Mouse (Mus musculus): ENCODE results near the gene Lin52. TPM values are rescaled to one million over a fixed set of nuclear protein-coding genes. Genes with fewer than 3 reads are reported as not detected.
A peak's percentile ranks its signal among the peaks of the same experiment; 100 is the strongest.
"Not testable (repeated sequence)": the region's sequence is repeated elsewhere in the genome, so short reads cannot be mapped to it uniquely, and the experiment has no call there.

Gene Lin52
- polyA plus RNA-seq, 1 experiment from 2014 or later: 35.0 TPM

DNA sequence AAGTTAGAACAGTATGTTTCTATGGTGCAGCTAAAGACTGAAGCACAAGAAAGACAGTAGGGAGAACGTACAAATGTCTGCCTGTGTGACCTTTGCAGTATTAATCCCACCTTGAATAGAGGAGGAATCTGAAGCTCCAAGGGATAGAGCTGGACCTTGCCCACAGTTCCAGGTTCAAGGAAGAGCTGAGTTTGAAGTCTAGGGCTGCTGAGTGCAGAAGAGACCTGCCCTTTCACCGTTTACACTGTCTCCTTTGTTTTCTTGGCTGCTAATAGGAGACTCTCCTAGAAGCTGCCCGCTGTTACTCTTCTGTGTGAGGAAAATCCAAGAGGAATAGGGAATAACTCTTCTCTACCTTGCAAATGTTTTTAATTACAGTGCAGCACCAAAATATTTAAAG is 72.5 kb downstream of the Lin52 start:
- Histone ChIP-seq H3K4me2 (ENCODE audit: low read depth, low read length) (no peak overlapping the region), H3K4me1 (ENCODE audit: control insufficient read depth, insufficient read depth, low read length) (peaks cover 2% of the 10 kb centered on the region; the same call in 1 of the 2 replicates), H3K27ac (ENCODE audit: low read depth, low read length) (no peak overlapping the region), H3K9ac (replicated peaks; ENCODE audit: low read depth, low read length) (no peak overlapping the region), H3K4me3 (ENCODE audit: low read depth, low read length) (no peak overlapping the region), H3K27me3 (ENCODE audit: control insufficient read depth, insufficient read depth, low read length) (peaks cover 2% of the 10 kb centered on the region; the same call in 1 of the 2 replicates), H3K36me3 (ENCODE audit: control insufficient read depth, insufficient read depth, low read length) (no peaks in the 10 kb centered on the region), H3K9me3 (ENCODE audit: control insufficient read depth, low read length) (no peaks in the 10 kb centered on the region)
- 59% methylated on average over 3 of the region's 3 CpGs for WGBS
- no peak for ATAC-seq (ENCODE audit: low read depth)

DNA sequence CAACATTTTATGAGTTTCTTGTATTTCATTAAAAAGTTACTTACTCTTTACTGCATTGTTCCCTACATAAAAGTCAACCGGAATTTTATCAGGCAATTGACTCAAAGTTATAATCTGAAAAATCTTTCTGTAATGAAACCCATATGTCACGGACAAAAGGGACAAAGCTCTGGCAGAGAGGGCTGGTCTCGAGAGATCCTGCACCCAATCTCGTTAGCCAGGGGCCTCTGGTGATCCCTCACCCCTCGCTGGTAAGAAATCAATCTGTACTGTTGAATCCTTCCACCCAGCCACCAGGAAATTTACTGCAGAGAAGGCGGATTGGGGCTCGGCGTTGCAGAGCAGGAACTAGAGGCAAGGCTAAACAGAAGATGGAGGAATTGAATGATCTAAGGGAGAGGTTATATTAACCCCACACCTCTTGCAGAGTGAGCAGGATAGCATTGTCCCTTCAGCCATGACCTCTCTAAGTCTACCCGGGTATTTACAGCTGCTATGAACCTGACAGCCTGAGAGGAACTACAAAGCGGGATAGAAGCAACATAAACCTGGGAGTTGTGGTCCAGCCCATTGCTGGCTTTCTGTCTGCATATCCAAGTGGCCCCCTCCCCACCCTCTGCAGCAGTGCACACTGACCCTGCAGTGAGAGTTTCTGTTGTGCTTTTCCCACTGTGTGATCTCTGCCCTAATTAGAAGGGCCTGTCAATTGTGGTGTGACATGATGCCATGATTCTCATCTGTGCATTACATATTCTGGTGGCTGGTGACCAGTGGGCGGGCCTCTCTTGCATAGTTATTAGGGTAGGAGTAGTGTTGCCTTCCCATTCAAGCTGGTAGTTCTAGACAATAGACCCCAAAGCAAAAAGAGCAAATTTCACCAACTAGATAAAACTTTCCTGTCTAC is 73.2 kb downstream of the Lin52 start:
- peaks cover 2% of the 10 kb centered on the region; the same call in 1 of the 2 replicates for H3K27me3 ChIP-seq (ENCODE audit: control insufficient read depth, insufficient read depth, low read length)
- H3K4me3 ChIP-seq (ENCODE audit: low read depth, low read length): no peak overlapping the region
- no peaks in the 10 kb centered on the region for H3K36me3 ChIP-seq (ENCODE audit: control insufficient read depth, insufficient read depth, low read length)
- no peak overlapping the region for H3K9ac ChIP-seq (replicated peaks; ENCODE audit: low read depth, low read length)
- WGBS: 58% methylated on average over 11 of the region's 11 CpGs
- no peak for ATAC-seq (ENCODE audit: low read depth)
- peaks cover 2% of the 10 kb centered on the region; the same call in 1 of the 2 replicates for H3K4me1 ChIP-seq (ENCODE audit: control insufficient read depth, insufficient read depth, low read length)
- no peaks in the 10 kb centered on the region for H3K9me3 ChIP-seq (ENCODE audit: control insufficient read depth, low read length)
- H3K4me2 ChIP-seq (ENCODE audit: low read depth, low read length): no peak overlapping the region
- H3K27ac ChIP-seq (ENCODE audit: low read depth, low read length): no peak overlapping the region

- WGBS: 88% methylated on average over 12 of the region's 12 CpGs
- no peak overlapping the region for H3K4me2 ChIP-seq (ENCODE audit: low read depth, low read length)
- H3K9me3 ChIP-seq (ENCODE audit: control insufficient read depth, low read length): no peaks in the 10 kb centered on the region
- peaks cover 2% of the 10 kb centered on the region; the same call in 1 of the 2 replicates for H3K27me3 ChIP-seq (ENCODE audit: control insufficient read depth, insufficient read depth, low read length)
- no peak for ATAC-seq (ENCODE audit: low read depth)
- no peak overlapping the region for H3K4me3 ChIP-seq (ENCODE audit: low read depth, low read length)
- no peaks in the 10 kb centered on the region for H3K36me3 ChIP-seq (ENCODE audit: control insufficient read depth, insufficient read depth, low read length)
- no peak overlapping the region; the same call in 1 of the 2 replicates for H3K27ac ChIP-seq (ENCODE audit: low read depth, low read length)
- no peak overlapping the region for H3K9ac ChIP-seq (replicated peaks; ENCODE audit: low read depth, low read length)
- peaks cover 2% of the 10 kb centered on the region; the same call in 1 of the 2 replicates for H3K4me1 ChIP-seq (ENCODE audit: control insufficient read depth, insufficient read depth, low read length)
Observed at GRCm38 (mm10) chr12:84525422-84525821, 74.2 kb downstream of the Lin52 start.

GRCm38 (mm10) chr12:84530426-84530825 is 79.2 kb downstream of the Lin52 start:
- Histone ChIP-seq H3K27ac (ENCODE audit: low read depth, low read length) (no peak overlapping the region), H3K4me2 (ENCODE audit: low read depth, low read length) (no peak overlapping the region), H3K27me3 (ENCODE audit: control insufficient read depth, insufficient read depth, low read length) (peaks cover 7% of the 10 kb centered on the region; the same call in 1 of the 2 replicates), H3K9me3 (ENCODE audit: control insufficient read depth, low read length) (no peaks in the 10 kb centered on the region), H3K9ac (replicated peaks; ENCODE audit: low read depth, low read length) (no peak overlapping the region), H3K4me3 (ENCODE audit: low read depth, low read length) (no peak overlapping the region), H3K36me3 (ENCODE audit: control insufficient read depth, insufficient read depth, low read length) (no peaks in the 10 kb centered on the region), H3K4me1 (ENCODE audit: control insufficient read depth, insufficient read depth, low read length) (peaks cover 11% of the 10 kb centered on the region)
- no peak for ATAC-seq (ENCODE audit: low read depth)
- WGBS: 94% methylated on average over 5 of the region's 5 CpGs

DNA sequence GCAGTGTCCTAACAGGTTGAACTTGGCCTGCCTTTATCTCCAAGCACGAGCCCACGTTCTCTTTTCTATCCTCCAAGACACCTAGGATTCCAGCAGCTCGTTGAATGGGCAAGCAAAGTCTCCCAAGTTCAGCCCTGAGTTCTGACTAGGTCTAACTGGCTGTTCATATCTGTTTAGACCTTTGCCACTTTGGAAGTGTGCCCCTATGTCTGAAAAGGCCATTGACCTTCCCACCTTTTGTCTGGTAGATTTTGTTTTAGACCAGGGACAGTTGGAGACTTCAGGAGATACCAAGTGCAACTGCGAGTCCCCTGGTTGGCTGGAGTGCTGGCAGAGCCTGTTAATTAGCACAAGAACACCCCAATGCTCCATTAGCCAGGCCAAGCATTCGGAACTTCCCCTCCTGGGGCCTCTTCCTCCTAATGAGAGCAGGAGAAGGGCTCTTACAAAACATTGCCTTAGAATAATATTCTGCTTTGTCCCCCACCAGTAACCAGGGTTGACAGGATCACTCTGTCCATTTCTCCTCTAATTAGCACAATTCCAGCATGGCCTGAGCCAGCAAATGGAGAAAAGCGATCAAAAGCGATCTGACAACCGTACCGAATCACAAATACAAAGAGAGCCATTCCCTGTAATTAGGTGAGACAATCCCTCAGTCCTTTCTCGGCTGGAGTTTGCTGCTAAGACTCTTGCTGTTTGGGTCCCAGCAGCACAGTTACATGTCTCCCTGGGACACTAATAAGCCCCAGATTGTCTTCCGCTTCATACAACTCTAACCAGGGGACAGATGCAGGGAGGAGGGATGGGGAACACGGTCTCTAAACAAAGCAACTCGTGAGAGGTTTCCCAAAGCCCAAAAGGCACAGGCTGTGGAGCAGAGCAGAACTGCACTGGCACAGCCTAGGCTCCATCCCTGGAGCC is 80.9 kb downstream of the Lin52 start:
- H3K27me3 ChIP-seq (ENCODE audit: control insufficient read depth, insufficient read depth, low read length): peaks cover 8% of the 10 kb centered on the region; the same call in 1 of the 2 replicates
- H3K9ac ChIP-seq (replicated peaks; ENCODE audit: low read depth, low read length): no peak overlapping the region
- H3K36me3 ChIP-seq (ENCODE audit: control insufficient read depth, insufficient read depth, low read length): no peaks in the 10 kb centered on the region
- 27% methylated on average over 13 of the region's 13 CpGs for WGBS
- peaks cover 8% of the 10 kb centered on the region for H3K4me1 ChIP-seq (ENCODE audit: control insufficient read depth, insufficient read depth, low read length)
- no peaks in the 10 kb centered on the region for H3K9me3 ChIP-seq (ENCODE audit: control insufficient read depth, low read length)
- no peak overlapping the region for H3K27ac ChIP-seq (ENCODE audit: low read depth, low read length)
- no peak overlapping the region for H3K4me3 ChIP-seq (ENCODE audit: low read depth, low read length)
- peak; percentile 76 for ATAC-seq (ENCODE audit: low read depth)
- no peak overlapping the region for H3K4me2 ChIP-seq (ENCODE audit: low read depth, low read length)

GRCm38 (mm10) chr12:84532830-84533199 is 81.6 kb downstream of the Lin52 start:
- no peak overlapping the region for H3K4me3 ChIP-seq (ENCODE audit: low read depth, low read length)
- H3K4me1 ChIP-seq (ENCODE audit: control insufficient read depth, insufficient read depth, low read length): peaks cover 8% of the 10 kb centered on the region
- peaks cover 8% of the 10 kb centered on the region; the same call in 1 of the 2 replicates for H3K27me3 ChIP-seq (ENCODE audit: control insufficient read depth, insufficient read depth, low read length)
- H3K4me2 ChIP-seq (ENCODE audit: low read depth, low read length): no peak overlapping the region
- no peaks in the 10 kb centered on the region for H3K9me3 ChIP-seq (ENCODE audit: control insufficient read depth, low read length)
- no peaks in the 10 kb centered on the region for H3K36me3 ChIP-seq (ENCODE audit: control insufficient read depth, insufficient read depth, low read length)
- H3K9ac ChIP-seq (replicated peaks; ENCODE audit: low read depth, low read length): no peak overlapping the region
- H3K27ac ChIP-seq (ENCODE audit: low read depth, low read length): no peak overlapping the region
- ATAC-seq (ENCODE audit: low read depth): no peak; the same call in 1 of the 2 replicates
- WGBS: 68% methylated on average over 8 of the region's 8 CpGs

- Histone ChIP-seq H3K36me3 (ENCODE audit: control insufficient read depth, insufficient read depth, low read length) (no peaks in the 10 kb centered on the region), H3K4me1 (ENCODE audit: control insufficient read depth, insufficient read depth, low read length) (peaks cover 8% of the 10 kb centered on the region), H3K4me2 (ENCODE audit: low read depth, low read length) (no peak overlapping the region), H3K27me3 (ENCODE audit: control insufficient read depth, insufficient read depth, low read length) (peaks cover 10% of the 10 kb centered on the region; the same call in 1 of the 2 replicates), H3K4me3 (ENCODE audit: low read depth, low read length) (no peak overlapping the region), H3K27ac (ENCODE audit: low read depth, low read length) (no peak overlapping the region), H3K9ac (replicated peaks; ENCODE audit: low read depth, low read length) (no peak overlapping the region), H3K9me3 (ENCODE audit: control insufficient read depth, low read length) (no peaks in the 10 kb centered on the region)
- no peak for ATAC-seq (ENCODE audit: low read depth)
- WGBS: 74% methylated on average over 7 of the region's 7 CpGs
Observed at GRCm38 (mm10) chr12:84533706-84534486, 82.7 kb downstream of the Lin52 start.

GRCm38 (mm10) chr12:84539537-84539936 is 88.3 kb downstream of the Lin52 start:
- not testable (repeated sequence) for H3K4me2 ChIP-seq (ENCODE audit: low read depth, low read length); H3K4me1 ChIP-seq (ENCODE audit: control insufficient read depth, insufficient read depth, low read length); H3K27me3 ChIP-seq (ENCODE audit: control insufficient read depth, insufficient read depth, low read length); H3K9me3 ChIP-seq (ENCODE audit: control insufficient read depth, low read length); H3K36me3 ChIP-seq (ENCODE audit: control insufficient read depth, insufficient read depth, low read length); H3K9ac ChIP-seq (replicated peaks; ENCODE audit: low read depth, low read length); ATAC-seq (ENCODE audit: low read depth); H3K27ac ChIP-seq (ENCODE audit: low read depth, low read length); H3K4me3 ChIP-seq (ENCODE audit: low read depth, low read length)
- 96% methylated on average over 3 of the region's 3 CpGs for WGBS

All from neural tube, embryonic 14.5 days (tissue).